Mouse (Mus musculus): Measurements from ENCODE around the gene Ell. TPM values are rescaled to one million over a fixed set of nuclear protein-coding genes. Genes with fewer than 3 reads are reported as not detected.

Ell gene
- polyA plus RNA-seq (2012; rRNA removed): 29.6 and 32.9 TPM in 2 replicates

GRCm38 (mm10) chr8:70539077-70539813 is at the start of gene Ell:
Ell (plus strand) TSS chr8:70539457.
- peaks cover 21% of the 10 kb centered on the region; the same call in 1 of the 2 replicates for H3K4me1 ChIP-seq (ENCODE audit: control insufficient read depth, insufficient read depth, low read length)
- peak; percentile 98 for DNase-seq
- peak within 1 kb of the TSS; percentile 91 for H3K4me3 ChIP-seq (replicated peaks; ENCODE audit: extremely low read depth, low read depth, low read length)
- TF ChIP-seq CTCF (IDR thresholded peaks at IDR 0.05; ENCODE audit: insufficient read depth, low read length): no peak
- TF ChIP-seq POLR2A (IDR thresholded peaks at IDR 0.05; ENCODE audit: borderline replicate concordance, extremely low read depth, low read depth, low read length): peak; percentile 93; the same call in 1 of the 2 replicates
- under 1% methylated on average over 58 of the region's 58 CpGs for WGBS

- H3K4me1 ChIP-seq (ENCODE audit: control insufficient read depth, insufficient read depth, low read length): peaks cover 16% of the 10 kb centered on the region
Observed at GRCm38 (mm10) chr8:70489576-70489975, 49.7 kb upstream of the Ell start.

GRCm38 (mm10) chr8:70490061-70490879 is 49.0 kb upstream of the Ell start:
- no peak for TF ChIP-seq POLR2A (IDR thresholded peaks at IDR 0.05; ENCODE audit: borderline replicate concordance, extremely low read depth, low read depth, low read length)
- no peak for TF ChIP-seq CTCF (IDR thresholded peaks at IDR 0.05; ENCODE audit: insufficient read depth, low read length)
- peak; percentile 64 for DNase-seq
- peaks cover 16% of the 10 kb centered on the region for H3K4me1 ChIP-seq (ENCODE audit: control insufficient read depth, insufficient read depth, low read length)
- no peak overlapping the region for H3K4me3 ChIP-seq (replicated peaks; ENCODE audit: extremely low read depth, low read depth, low read length)
- WGBS: 24% methylated on average over 10 of the region's 10 CpGs

More at GRCm38 (mm10) chr8:70489576-70489975, 49.7 kb upstream of the Ell start:
- H3K4me3 ChIP-seq (replicated peaks; ENCODE audit: extremely low read depth, low read depth, low read length): peak overlapping the region; percentile 27
- no peak for DNase-seq
- TF ChIP-seq POLR2A (IDR thresholded peaks at IDR 0.05; ENCODE audit: borderline replicate concordance, extremely low read depth, low read depth, low read length) (no peak), CTCF (IDR thresholded peaks at IDR 0.05; ENCODE audit: insufficient read depth, low read length) (no peak)
- 2% methylated on average over 38 of the region's 41 CpGs for WGBS

- no peak for TF ChIP-seq CTCF (IDR thresholded peaks at IDR 0.05; ENCODE audit: insufficient read depth, low read length)
- TF ChIP-seq POLR2A (IDR thresholded peaks at IDR 0.05; ENCODE audit: borderline replicate concordance, extremely low read depth, low read depth, low read length): no peak
- no peak overlapping the region for H3K4me3 ChIP-seq (replicated peaks; ENCODE audit: extremely low read depth, low read depth, low read length)
- H3K4me1 ChIP-seq (ENCODE audit: control insufficient read depth, insufficient read depth, low read length): peaks cover 16% of the 10 kb centered on the region
- DNase-seq: no peak
- WGBS: 8% methylated on average over 20 of the region's 20 CpGs
Observed at GRCm38 (mm10) chr8:70490880-70491495, 48.3 kb upstream of the Ell start.

- WGBS: under 1% methylated on average over 72 of the region's 93 CpGs
- TF ChIP-seq CTCF (IDR thresholded peaks at IDR 0.05; ENCODE audit: insufficient read depth, low read length) (no peak), POLR2A (IDR thresholded peaks at IDR 0.05; ENCODE audit: borderline replicate concordance, extremely low read depth, low read depth, low read length) (no peak)
- peak within 1 kb of the TSS; percentile 34 for H3K4me3 ChIP-seq (replicated peaks; ENCODE audit: extremely low read depth, low read depth, low read length)
- peak; percentile 50 for DNase-seq
- H3K4me1 ChIP-seq (ENCODE audit: control insufficient read depth, insufficient read depth, low read length): peaks cover 14% of the 10 kb centered on the region
Observed at GRCm38 (mm10) chr8:70492664-70493640, 46.3 kb upstream of the Ell start, which contains the start of gene Crlf1. Crlf1 (plus strand) TSS chr8:70493158.

GRCm38 (mm10) chr8:70493692-70494415 is 45.4 kb upstream of the Ell start:
- Histone ChIP-seq H3K4me1 (ENCODE audit: control insufficient read depth, insufficient read depth, low read length) (peaks cover 8% of the 10 kb centered on the region; the same call in 1 of the 2 replicates), H3K4me3 (replicated peaks; ENCODE audit: extremely low read depth, low read depth, low read length) (no peak overlapping the region)
- no peak for DNase-seq
- WGBS: 2% methylated on average over 46 of the region's 47 CpGs
- TF ChIP-seq CTCF (IDR thresholded peaks at IDR 0.05; ENCODE audit: insufficient read depth, low read length): no peak

GRCm38 (mm10) chr8:70494416-70494945 is 44.8 kb upstream of the Ell start:
- 6% methylated on average over 24 of the region's 28 CpGs for WGBS
- DNase-seq: no peak
- Histone ChIP-seq H3K4me1 (ENCODE audit: control insufficient read depth, insufficient read depth, low read length) (peaks cover 4% of the 10 kb centered on the region; the same call in 1 of the 2 replicates), H3K4me3 (replicated peaks; ENCODE audit: extremely low read depth, low read depth, low read length) (no peak overlapping the region)
- TF ChIP-seq POLR2A (IDR thresholded peaks at IDR 0.05; ENCODE audit: borderline replicate concordance, extremely low read depth, low read depth, low read length) (no peak), CTCF (IDR thresholded peaks at IDR 0.05; ENCODE audit: insufficient read depth, low read length) (no peak)
